Mouse (Mus musculus) lung, postnatal 0 days (tissue): Measurements from ENCODE around the gene Cdk5rap3.

Experiments
- CTCF ChIP-seq: IDR thresholded peaks from 2 replicates; pipeline ENCODE4 v1.5.1; 2016; ENCODE audit warnings: antibody characterized with exemption, mild to moderate bottlenecking
- EP300 ChIP-seq: IDR thresholded peaks from 2 replicates; pipeline ENCODE4 v1.6.1; 2016; ENCODE audit warnings: antibody characterized with exemption, mild to moderate bottlenecking, control low read depth

GRCm38 (mm10) chr11:96893203-96893842, 23.0 kb downstream of the Cdk5rap3 start:
- TF ChIP-seq CTCF (no peak), EP300 (no peak)
